Mouse (Mus musculus) stomach, adult 2 months (tissue): ENCODE data around the gene D230025D16Rik. TPM values are rescaled to one million over a fixed set of nuclear protein-coding genes. Genes with fewer than 3 reads are reported as not detected.

ENCODE experiments used
- polyA plus RNA-seq: library from polyadenylated mRNA; depleted of rRNA; stranded (reverse); fragments of >200 nt; gene quantifications from 2 replicates; pipeline ENCODE4 v1.2.3, GENCODE M21; 2012; rRNA removed

D230025D16Rik gene
- 13.5 and 13.8 TPM in 2 replicates for polyA plus RNA-seq

DNA sequence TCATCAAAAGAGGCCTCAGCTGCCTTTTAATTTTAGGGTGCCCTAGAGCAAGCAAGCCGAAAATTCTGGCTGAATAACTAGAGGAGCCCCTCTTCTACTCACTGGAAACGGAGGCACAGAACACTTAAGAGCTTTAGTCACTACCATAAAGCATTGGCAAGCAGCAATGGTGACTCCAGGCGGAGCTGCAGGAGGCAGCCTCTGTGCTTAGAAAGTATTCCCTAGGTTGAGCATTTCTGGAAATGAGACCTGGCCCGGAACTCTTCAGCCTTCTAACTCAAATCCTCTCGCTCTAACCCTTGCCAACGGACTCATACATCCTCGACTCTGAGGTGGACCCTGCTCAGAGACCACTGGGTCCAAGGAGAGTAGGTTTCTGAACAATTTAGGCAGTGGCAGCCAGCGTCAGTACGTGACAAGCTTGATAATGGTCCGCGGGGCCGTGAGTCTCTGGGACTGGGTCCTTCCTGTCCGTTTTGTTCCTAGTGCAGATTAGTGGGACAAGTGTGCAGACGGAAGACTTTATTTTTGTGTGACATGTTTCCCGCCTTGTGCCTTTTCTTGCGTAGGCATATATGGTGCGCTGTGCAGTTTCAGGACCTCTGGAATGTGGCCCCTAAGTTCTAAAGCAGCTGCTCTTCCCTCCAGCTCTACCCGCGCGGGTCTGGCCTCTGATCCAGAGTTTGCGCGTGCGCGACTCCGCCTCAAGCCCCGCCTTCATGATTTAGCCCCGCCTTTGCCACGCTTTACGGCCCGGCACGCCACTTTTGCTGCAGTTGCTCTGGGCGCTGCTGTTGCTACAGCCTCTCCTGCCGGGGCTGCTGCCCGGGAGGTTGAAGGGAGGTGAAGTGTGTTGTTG lies at the start of gene D230025D16Rik:
D230025D16Rik (plus strand) TSS at position 733 of the 859 bp plus-strand sequence.

GRCm38 (mm10) chr8:105254966-105255350 lies 30.0 kb downstream of the D230025D16Rik start, which contains the start of gene B3gnt9:
B3gnt9 (minus strand) TSS chr8:105255153.

DNA sequence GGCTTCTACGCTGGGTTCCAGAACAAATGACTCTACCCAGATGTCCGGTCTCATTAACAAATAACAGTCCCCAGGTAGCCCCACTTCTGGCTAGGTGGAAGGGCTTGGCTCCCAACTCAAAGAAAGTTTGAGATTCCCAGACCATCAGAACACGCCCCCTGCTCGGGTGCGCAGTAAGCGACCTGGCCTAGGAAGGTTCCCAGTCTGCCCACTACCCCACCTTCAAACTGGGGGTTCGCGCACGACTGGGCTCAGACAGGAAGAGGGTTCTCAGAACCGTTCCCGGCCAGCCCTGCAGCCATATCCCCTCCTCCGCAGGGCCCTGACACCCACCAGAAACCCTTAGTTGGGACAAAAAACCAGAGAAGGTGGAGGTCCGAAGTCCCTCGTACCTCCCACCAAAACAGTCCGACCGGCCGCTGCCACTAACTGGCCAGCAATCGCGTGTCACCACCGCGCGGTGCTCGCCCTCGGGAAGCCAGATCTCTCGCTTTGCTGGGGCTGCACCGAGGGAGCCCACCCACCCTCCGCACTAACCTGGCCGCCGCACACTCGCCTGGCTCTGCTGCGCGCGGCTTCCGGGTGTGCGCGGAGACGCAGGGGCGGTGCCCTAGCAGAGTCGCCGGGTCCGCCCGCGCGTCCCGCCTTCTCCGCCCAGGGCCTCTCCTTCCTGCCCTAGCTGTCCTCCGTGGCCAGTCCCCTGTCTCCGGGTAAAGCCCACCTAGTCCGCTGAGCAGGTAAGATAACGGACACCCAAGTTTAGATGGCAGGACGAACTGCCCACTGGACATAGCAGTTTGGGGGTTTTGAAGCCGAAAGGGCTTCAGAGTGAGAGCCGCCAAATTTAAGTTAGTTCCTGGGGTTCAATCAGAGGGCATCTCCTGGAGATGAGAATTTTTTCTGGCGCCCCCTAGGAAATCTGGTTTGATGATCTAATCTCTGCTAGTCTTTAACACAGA lies 39.4 kb downstream of the D230025D16Rik start, which contains the start of the genes Tradd and Fbxl8:
Tradd (minus strand) TSS at position 586 of the 959 bp plus-strand sequence.
Fbxl8 (plus strand) TSS at position 625 of the 959 bp plus-strand sequence.

DNA sequence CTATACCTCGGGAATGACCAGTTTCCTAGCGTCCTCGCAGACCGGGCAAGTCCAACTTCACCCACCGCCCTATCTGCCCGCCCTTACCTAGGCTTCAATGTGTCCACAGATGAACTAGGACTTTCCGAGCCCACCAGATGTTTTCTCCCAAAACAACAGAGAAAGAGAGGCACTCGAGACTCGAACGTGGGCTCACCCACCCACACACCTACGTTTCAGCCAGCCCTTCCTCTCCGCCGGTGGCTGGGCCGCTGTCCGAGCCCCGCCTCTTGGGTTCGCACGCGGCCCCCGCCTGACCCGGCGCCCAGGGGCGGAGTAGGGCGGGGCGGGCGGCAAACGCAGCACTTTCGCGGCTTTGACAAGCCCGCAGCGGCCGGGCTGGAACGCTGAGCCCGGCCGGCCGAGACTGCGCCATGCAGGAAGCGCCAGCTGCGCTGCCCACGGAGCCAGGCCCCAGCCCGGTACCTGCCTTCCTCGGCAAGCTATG lies 44.6 kb downstream of the D230025D16Rik start, which contains the start of gene Hsf4:
Hsf4 (plus strand) TSS at position 341 of the 487 bp plus-strand sequence.

GRCm38 (mm10) chr8:105275840-105276239 lies 50.9 kb downstream of the D230025D16Rik start, which contains the start of gene Nol3:
Nol3 (plus strand) TSS chr8:105276140.

DNA sequence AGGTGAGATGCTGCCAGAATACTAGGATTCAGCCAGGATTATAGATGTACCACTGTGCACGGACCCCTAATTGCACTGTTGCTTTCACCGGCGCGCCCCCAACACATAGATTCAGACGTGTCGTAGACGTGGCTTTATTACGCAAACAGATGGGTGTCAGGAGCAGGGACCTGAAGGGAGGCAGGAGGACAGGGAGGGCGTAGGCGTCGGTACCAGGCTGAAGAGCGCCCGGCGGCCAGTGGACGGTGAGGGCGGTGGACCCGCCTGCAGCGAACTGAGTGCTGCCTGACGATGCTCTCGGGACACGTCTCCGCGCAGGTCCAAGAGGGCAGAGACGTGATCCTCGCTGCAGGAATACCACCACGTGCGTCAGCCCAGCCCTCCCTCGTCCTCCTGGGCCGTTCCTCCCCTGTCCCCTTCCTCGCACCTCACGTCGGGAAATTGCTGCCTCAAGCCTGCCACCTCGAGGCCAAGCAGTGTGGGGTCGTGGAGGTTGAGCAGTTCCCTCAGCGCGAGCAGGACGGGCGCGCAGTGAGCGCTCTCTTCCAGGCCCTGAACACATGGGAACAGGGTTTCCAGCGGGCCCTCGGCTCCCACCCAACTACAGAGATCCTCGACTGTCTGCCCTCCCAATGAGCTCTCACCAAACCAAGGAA lies 65.0 kb downstream of the D230025D16Rik start, which contains the start of gene 4931428F04Rik:
4931428F04Rik (minus strand) TSS at position 60 of the 656 bp plus-strand sequence.

GRCm38 (mm10) chr8:105295895-105296573 lies 71.1 kb downstream of the D230025D16Rik start, which contains the start of gene Exoc3l:
Exoc3l (minus strand) TSS chr8:105296101.

GRCm38 (mm10) chr8:105297511-105298192 lies 72.7 kb downstream of the D230025D16Rik start, which contains the start of gene E2f4:
E2f4 (plus strand) TSS chr8:105297663.

Other genes with a start within 250 kb of the D230025D16Rik start
- gene Ces2h, start 224.3 kb upstream of the D230025D16Rik start, polyA plus RNA-seq = not detected in 2 replicates
- gene Ces3a, start 176.5 kb upstream of the D230025D16Rik start, polyA plus RNA-seq = 0.31 and 0.63 TPM in 2 replicates
- not detected in 2 replicates for gene Ces3b, start 141.4 kb upstream of the D230025D16Rik start, polyA plus RNA-seq
- gene Ces4a, start 93.3 kb upstream of the D230025D16Rik start, polyA plus RNA-seq = not detected in 2 replicates
- 2.1 and 2.3 TPM in 2 replicates for gene Cbfb, start 54.5 kb upstream of the D230025D16Rik start, polyA plus RNA-seq
- 6.5 and 27.1 TPM in 2 replicates for gene B3gnt9, start 30.0 kb downstream of the D230025D16Rik start, polyA plus RNA-seq
- gene Tradd, start 39.5 kb downstream of the D230025D16Rik start, polyA plus RNA-seq = 19.5 and 27.4 TPM in 2 replicates
- gene Fbxl8, start 39.5 kb downstream of the D230025D16Rik start, polyA plus RNA-seq = 7.8 and 13.6 TPM in 2 replicates
- 2.3 and 3.6 TPM in 2 replicates for gene Hsf4, start 44.7 kb downstream of the D230025D16Rik start, polyA plus RNA-seq
- gene Nol3, start 51.0 kb downstream of the D230025D16Rik start, polyA plus RNA-seq = 2.9 and 4.1 TPM in 2 replicates
- 2.8 and 3.0 TPM in 2 replicates for gene 4931428F04Rik, start 64.7 kb downstream of the D230025D16Rik start, polyA plus RNA-seq
- gene Exoc3l, start 71.0 kb downstream of the D230025D16Rik start, polyA plus RNA-seq = 2.9 and 3.6 TPM in 2 replicates
- 75.3 and 82.4 TPM in 2 replicates for gene E2f4, start 72.5 kb downstream of the D230025D16Rik start, polyA plus RNA-seq
- 24.7 and 28.1 TPM in 2 replicates for gene Elmo3, start 80.5 kb downstream of the D230025D16Rik start, polyA plus RNA-seq
- gene Lrrc29, start 101.1 kb downstream of the D230025D16Rik start, polyA plus RNA-seq = 3.6 and 4.0 TPM in 2 replicates
- 73.4 and 87.5 TPM in 2 replicates for gene Tmem208, start 101.2 kb downstream of the D230025D16Rik start, polyA plus RNA-seq
- gene Fhod1, start 122.8 kb downstream of the D230025D16Rik start, polyA plus RNA-seq = 8.3 and 11.0 TPM in 2 replicates
- gene Slc9a5, start 123.7 kb downstream of the D230025D16Rik start, polyA plus RNA-seq = 1.0 and 1.3 TPM in 2 replicates
- gene Plekhg4, start 148.1 kb downstream of the D230025D16Rik start, polyA plus RNA-seq = 0.08 and 0.11 TPM in 2 replicates
- not detected in 2 replicates for gene Kctd19, start 188.4 kb downstream of the D230025D16Rik start, polyA plus RNA-seq
- gene Lrrc36, start 188.4 kb downstream of the D230025D16Rik start, polyA plus RNA-seq = 0.18 and 0.28 TPM in 2 replicates
- gene Tppp3, start 246.4 kb downstream of the D230025D16Rik start, polyA plus RNA-seq = 112 and 143 TPM in 2 replicates